Mouse (Mus musculus) adrenal gland, adult 18-20 months (tissue): ENCODE measurements around the gene Pdilt. TPM values are rescaled to one million over a fixed set of nuclear protein-coding genes. Genes with fewer than 3 reads are reported as not detected.
A peak's percentile ranks its signal among the peaks of the same experiment; 100 is the strongest.
"Not testable (repeated sequence)": the region's sequence is repeated elsewhere in the genome, so short reads cannot be mapped to it uniquely, and the experiment has no call there.

ENCODE experiments used
- DNase-seq, 2 experiments: peaks; one replicate each; pipeline ENCODE4 v3.0.0; 2021 to 2022; ENCODE audit warnings: low spot score in 2 of 2
- long read RNA-seq, 2 experiments: library from polyadenylated mRNA; stranded (forward); transcript quantifications; one replicate each; pipeline ENCODE4 v2.0.0; 2021
- total RNA-seq, 2 experiments: library from RNA; stranded (reverse); gene quantifications; 1 replicate in 1 of 2; 2 replicates in 1 of 2; pipeline ENCODE4 v1.2.3; 2021

The Pdilt gene
- not detected for total RNA-seq
- long read RNA-seq, experiment 1, result 0 reads
- long read RNA-seq, experiment 2, result 0 reads

DNA sequence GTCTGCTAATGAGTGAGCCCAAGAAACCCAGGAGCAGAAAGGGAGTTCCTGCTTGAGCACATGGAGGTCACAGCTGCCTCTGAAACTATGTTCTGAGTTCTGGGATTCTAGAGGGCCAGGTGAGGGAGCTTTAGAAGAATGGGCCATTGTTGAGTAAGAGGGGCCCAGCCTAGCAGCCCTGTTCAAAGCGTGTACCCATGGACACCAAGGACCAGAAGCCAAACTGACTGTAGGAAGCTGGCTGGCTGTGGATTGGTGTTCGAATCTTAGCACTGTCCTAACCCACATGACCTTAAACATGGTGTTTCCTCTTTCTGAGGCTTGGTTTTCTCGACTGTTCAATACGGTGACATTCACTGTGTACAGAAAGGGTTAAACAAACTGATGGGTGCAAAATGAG, at the start of gene Pdilt:
TSS of gene Pdilt (minus strand) at position 101 of the 400 bp plus-strand sequence.
- no peak for DNase-seq

DNA sequence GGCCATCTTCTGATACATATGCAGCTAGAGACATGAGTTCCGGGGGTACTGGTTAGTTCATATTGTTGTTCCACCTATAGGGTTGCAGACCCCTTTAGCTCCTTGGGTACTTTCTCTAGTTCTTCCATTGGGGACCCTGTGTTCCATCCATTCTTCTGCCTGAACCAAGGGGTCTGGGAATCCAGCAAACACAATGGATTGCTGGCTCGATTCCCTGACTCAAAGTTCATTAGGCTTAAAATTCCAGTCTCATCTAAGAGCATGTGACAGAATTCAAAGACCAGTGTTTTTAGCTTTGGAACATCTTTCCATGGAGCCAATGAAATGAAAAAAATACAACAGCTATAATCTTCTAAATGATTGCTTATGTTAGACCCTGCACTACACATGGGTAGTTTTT, 39.2 kb upstream of the Pdilt start:
- not testable (repeated sequence) for DNase-seq

DNA sequence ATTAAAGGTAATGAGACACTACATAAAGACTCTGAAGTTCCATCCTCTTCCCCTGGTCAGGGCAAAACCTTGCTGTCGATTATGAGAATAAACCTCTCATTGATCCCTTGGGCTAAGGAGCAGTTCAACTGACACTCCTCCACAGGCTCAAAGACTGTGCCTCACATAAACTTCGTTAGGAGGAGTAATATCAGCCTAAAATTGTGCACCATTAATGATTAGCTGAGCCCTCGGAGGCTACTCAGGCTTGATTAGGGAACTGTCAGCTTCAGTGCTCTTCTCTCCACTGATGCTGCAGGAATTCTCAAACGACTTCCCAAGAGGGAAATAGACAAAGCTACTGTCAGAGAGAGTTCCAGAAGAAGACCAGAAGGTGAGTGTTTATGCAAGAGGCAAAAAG, 38.2 kb upstream of the Pdilt start:
- DNase-seq, result no peak

DNA sequence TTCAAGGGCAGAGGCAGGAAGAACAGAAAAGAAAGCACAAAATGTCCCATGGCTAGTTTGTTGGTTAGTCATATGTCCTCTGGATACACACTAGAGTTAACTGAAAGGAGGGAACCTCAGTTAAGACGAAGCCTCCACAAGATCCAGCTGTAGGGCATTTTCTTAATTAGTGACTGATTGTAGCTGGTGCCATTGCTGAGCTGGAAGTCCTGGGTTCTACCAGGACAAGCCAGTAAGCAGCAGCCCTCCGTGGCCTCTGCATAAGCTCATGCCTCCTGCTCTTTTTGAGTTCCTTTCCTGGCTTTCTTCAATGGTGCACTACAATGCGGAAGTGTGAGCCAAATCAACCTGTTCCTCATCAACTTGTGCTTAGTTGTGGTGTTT, 37.2 kb upstream of the Pdilt start:
- DNase-seq, result no peak

DNA sequence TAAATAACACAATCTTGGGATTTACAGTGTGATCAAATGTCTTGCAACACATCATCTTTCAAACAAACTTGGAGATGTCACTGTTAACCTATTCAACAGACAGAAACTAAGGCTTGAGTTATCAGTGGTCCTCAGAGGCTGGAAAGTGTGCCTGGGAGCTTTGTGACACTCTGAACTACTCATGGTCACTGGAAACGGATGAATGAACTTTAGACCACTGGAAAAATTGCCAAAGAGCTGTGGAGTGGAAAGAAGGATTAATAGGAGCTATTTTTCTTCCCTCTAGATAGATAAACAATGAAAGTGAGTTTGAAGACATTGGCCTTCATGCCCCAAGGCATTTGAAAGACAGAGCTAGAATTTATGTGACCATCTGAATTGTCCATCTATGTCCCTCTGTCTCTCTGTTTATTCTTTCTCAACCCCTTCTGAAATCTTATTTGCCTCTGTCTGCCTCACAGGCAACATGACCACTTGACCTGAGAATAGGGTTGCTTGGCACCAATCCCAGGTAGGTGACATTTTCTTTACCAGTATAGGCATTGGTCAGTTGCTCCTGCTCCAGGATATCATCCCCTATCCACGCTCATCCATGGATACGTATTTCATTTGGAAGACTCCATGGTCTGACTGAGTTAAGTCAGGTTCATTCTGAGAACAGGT, 36.6 kb upstream of the Pdilt start:
- no peak for DNase-seq

DNA sequence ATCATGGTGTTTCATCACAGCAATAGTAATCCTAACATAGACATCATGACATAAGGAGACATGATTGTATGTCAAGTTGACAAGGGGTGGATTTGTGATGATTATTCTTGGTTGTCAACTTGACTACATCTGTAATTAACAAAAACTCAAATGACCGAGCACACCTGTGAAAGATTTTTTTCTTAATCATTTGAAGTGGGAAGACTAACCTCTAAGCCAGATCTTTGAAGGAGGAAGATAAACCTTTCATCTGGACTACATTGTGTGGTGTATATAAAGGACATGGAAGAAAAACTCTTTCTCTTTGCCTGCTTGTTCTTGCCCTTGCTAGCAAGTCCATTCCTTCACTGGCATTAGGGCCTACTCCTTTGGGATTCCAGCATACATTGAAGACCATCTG, 30.8 kb upstream of the Pdilt start, which contains the start of gene Acsm2:
TSS of gene Acsm2 (plus strand) at position 301 of the 400 bp plus-strand sequence.
- DNase-seq, result no peak

DNA sequence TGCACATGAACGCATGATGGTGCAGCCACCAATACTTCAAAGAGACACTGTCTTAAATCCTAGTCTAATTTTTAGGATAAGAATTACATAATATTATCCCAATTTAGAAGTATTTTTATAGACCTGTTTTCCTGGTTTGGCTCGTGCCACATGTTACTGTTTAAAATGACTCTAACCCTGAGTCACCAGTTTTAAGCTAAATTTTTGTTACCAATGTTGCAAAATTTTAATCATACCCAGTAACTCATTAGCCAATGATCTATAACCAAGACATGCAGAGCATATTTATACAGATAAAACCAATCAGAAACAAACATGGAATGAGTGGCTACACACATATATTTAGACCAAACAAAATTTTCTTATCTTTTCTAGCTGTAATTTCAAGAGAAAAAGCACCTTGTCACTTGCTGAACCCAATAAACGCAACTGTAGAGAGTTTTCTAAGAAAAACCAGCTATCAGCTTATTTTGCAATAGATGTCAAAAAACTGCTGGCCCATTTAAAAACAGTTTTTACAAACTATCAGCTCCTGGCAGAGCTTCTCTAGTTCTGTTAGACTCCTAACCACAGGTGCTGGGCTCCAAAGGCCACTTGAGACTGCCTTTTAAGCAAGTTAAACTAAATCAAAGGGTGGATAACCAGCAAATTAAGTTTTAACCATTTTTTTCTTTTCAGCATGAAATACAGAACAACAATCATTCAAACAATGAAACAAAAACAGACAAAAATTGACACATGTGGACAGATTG, 27.4 kb upstream of the Pdilt start:
- DNase-seq, result no peak

DNA sequence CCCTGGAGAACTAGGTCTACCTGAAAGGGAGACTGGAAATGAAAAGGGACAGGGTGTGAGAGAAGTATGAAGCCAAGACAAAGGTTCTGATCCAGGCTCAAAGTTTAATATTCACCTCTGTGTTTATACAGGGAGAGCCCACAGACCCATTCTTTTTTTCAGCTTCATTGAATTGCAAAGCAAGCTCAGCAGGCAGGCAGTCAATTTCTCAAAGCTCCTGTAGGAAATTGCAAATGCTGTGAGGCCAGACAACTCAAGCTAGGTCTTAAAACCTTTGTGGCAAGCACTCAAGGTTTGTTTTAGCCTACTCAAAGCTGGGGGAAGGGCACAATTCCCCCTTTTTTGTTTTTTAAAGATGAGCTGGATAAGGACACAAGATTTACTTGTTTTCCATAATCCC, 22.3 kb upstream of the Pdilt start:
- no peak for DNase-seq

DNA sequence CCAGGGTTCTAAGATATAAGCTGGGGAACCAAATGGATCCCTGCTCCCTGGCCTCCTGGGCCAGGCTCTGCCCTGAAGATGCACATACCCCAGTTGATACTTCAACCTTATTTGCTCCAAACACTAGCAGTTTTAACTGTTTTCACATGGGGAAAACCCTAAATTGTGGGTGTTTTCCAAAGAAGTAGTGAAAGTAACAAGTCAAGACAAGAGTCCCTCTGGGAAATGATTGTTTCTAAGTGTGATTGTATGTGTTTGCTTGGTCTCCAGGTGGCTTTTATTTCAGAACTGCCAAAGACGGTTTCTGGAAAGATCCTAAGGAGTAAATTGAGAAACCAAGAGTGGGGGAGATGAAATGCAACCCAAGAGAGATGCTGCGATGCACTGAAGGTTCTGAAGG, 19.2 kb upstream of the Pdilt start:
- no peak for DNase-seq

DNA sequence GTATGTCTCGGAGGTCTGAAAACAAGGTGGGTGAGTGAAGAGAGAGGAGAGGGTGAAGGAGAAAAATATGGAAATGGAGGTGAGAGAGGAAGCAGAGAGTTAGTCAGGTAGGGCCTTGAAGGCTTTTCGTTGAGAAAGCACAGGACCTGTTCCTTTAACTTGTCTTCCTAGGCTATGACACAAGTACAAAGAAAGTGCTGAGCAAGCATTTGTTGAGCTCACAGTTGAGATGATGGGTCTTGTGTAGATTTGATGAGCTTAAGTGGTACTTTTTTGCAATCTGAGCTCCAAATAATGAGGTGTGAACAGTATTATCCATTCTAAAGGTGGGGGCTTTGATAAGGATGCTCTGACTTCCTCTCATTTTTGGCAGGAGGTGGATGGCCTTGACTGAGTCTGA, 11.1 kb upstream of the Pdilt start:
- no peak for DNase-seq

DNA sequence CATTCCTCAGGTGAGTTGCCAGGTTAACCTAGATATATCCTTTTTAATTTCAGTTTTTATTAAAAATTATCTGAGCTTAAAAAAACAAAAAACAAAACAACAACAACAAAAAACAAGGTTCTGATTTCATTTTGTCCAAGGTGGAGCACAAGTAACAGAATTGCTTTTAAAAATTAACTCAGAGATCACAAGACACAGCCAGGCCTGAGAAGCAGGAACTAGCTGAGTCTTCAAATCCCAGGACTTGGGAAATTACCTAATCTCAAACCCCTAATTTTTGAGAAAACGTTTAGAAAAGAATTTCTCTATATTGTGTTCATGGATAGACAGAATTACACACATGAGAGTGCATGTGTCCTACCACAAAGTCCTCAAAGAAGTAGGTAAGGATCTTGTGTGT, 9.6 kb upstream of the Pdilt start:
- DNase-seq, result no peak

DNA sequence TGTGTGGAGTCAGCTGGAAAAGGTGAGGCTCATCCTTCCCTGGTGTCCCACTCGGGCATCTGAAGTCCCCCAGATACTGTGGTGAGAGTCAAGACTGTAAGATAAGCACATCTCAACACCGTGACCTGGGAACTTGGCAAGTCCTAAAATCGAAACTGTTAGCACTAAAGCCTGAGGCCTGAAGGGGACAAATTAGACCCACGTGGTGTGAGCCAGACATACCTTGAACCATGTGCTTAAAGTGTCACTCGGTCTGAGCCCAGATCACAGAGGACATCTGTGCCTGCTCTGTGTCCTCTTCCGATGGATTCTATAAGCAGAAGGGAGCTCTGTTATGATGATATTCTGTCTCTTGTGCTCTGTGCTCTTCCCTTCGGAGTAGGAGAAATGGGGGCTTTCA, 5.3 kb upstream of the Pdilt start:
- DNase-seq, result no peak

DNA sequence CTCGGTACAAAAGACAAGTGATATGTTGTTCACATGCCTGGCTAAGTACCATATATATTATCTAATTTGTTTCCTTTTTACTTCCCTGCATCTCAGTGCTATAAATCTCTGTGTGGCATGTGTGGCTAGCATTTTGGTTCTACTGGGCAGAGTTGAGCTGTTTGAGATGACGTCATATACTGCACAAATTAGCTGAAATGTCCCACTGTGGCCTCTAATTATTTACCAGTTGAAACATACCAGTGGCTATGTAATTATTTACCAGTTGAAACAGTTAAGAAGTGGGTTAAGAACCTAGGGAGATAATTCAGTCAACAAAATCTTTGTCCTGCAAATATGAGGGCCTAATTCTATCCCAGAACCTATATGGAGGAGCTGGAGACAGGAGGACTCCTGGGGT, 4.3 kb upstream of the Pdilt start:
- DNase-seq, result no peak

DNA sequence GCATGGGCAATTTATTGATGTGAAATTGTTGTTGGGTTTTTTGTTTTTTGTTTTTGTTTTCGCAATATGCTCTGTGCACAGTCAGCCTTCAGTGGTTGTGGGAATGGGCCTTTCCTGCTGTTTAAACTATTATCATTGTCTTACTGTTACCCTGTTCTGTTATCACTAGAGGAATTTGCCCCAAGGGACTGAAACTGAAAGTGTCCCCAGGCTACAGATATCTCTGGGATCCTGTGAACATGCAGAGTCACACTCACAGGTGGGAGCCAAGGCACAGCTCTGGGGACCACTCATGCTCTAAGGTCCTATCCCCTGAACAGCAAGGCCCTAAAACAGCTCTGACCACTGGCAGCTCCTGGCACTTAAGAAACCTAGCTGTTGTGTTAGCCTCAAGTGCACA, 3.8 kb upstream of the Pdilt start:
- no peak for DNase-seq

DNA sequence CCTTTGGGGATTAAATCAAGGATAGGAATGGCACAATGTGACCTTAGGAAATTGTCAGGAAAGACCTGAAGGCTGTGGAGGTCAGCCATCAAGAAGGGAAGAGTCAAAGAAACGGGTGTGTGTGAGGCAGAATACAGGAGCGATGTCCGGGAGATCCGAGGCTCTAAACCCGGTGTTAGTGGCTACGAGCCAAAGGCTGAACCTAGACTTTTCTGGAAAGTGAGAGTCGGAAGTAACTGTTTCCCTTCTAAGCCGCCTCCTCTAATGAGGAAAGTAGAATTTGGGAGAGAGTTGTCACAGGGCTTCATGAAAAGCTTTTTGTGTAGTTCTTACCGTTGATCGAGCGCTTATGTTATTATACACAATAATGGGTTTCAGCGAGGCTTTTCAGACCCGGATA, 3.2 kb upstream of the Pdilt start:
- no peak for DNase-seq

DNA sequence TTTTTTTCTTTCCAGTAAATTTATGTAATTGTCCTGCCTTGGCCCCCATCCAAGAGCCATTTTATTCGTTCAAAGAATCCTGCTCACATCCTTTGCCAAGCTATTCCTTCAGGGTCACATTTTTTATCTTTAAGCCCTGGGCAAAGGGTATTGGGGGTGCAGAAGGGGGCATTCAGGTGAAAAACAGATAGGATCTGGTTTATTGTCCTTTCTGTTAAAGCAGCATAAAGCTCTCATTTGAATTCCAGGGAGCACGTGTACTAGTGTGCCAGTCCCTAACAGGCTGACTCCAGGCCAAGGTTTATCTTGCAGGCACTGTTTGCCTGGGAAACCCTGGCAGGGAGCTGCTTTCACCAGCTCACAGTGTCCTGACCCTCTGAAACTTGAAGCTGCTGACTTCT, 2.6 kb upstream of the Pdilt start:
- no peak for DNase-seq

DNA sequence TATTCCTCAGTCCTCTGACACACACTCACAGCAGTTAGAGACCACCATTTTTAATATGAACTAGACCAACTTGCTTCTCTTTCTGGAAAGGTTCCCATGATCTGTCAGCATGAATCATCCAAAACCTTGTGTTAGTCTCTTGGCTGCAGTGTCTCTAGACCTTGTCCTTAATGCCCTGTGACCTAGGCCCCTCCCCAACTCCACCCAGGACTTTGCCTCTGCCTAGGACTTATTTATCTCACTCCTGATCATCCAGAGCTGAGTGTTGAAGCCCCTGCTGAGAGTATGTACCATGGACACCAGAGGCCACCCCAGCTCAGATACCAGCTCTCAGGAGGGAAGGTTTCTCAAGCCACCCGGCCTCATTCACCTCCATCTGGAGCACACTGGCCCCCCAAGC, 904 bp downstream of the Pdilt start:
- DNase-seq, result no peak

DNA sequence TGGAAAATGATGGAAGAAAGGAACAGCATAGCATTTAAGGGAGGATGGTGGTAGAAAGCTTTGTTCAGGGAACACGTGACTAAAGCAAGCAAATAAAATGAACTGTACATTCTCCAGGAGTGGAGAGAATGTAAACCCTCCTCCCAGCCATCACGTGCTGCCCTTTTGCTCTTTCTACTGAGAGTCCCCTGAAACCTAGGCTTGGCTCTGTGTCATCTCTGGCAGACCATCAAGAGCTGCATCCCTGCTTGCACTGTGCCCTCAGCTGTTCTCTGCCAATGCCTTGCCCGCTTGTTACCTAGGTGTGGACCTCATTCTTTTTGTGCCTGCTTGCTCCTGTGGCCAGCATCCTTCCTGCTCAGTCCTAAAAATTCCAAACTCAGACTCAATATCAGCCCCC, 1.5 kb downstream of the Pdilt start:
- no peak for DNase-seq

DNA sequence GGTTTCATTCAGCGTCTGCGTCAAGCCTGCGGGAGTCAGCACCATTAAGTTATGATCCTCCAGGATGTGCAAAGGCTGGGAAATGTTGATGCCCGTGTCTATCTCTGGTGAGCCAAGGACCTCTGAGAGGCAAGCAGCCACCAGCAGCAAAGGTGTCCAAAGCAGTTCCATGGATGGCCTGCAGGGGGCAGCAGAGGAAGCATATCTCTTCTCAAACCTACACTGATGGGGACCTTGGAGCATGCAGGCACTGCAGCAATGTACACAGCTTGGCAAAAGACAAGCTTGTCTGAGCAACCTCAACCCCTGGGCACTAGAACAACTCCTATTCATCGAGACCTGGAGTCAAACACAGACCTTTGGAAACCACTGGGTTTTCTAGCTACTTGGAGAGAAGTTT, 3.6 kb downstream of the Pdilt start:
- DNase-seq, result peak; percentile 79 to 85

DNA sequence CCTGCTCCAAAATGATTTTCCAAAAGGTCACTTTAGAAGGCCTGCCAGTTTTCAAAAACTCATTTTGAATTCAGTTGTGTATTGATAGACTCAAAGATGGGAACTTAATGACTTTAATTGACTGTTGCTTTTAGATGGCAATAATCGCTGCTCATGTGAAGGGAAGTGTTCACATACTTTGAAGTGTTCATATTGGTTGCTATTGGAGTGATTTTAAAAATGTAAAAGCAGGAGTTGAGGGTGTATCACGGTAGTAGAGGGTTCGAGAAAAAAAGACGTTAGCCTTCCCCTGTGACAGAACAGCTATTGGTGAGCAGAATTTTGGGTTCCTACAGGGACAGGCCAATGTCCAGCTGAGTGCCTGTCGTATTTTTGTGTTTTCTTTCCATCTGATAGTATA, 4.1 kb downstream of the Pdilt start, which contains the start of gene Acsm5:
TSS of gene Acsm5 (plus strand) at position 301 of the 400 bp plus-strand sequence.
- no peak for DNase-seq

DNA sequence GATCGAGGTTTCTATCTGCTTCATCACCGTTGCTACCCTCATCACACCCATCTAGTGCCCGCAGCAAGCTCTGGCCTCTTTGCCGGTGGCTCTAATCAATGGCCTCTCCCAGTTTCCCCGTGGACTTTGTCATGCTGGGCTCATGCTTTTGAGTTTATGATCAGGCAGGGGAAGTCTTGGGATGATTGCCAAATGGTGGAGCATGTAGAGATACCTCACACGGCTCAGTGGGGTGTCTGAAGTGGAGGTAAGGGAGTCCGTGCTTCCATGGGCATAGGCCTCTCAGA, 7.1 kb downstream of the Pdilt start:
- DNase-seq, result no peak

DNA sequence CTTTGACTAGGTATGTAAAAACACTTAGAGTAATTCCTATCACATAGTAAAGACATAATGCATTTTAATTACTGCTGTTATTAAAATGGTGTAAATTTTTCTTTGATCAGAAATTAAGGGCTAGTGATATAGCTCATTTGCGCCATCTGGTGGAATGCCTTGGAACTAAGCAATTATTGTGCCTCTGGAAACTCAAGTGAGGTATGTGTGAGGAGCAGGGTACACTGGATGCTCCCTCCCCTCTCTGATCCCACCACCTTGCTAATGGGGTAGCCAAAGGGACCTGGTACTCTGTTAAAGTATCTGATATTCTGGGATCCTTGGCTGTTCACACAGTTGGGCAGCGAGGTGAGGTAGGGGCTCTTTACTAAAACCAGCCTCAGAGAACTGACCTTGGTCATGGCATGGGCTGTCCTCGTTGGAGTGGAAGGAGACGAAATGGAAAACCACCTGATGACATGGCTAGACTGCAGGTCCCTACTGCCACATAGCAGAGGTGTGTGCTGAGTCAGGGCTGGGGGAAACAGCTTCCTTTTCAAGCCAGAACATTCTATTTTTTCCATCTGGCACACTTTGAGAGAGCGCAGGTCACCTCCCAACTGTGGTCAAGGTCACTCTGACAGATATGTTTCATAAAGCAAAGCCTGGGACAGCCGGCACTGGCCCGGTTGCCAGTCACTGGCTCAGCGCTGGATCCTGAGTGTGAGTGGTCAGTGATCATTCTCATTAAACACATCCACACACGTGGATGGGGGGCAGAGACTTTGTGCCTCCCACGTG, 7.6 kb downstream of the Pdilt start:
- DNase-seq, result peak; percentile 46 to 48
